In genomic region chr8:45774841-45775240, GRCm38 (mm10) we compare ENCODE assay signal across 34 mouse cellular contexts.
"Had no signal": no experiment of that assay in that cellular context is flagged by ENCODE, and none has a peak within 500 bp of the region (broad histone marks: within the 10 kb centered on the region; RNA-seq: fewer than 3 reads in every experiment).

No protein-coding gene starts in this region.

- H3K4me1 ChIP-seq: heart, embryonic 12.5 days; heart, embryonic 15.5 days; hindbrain, embryonic 10.5 days; hindbrain, embryonic 12.5 days; hindbrain, embryonic 15.5 days; intestine, embryonic 15.5 days; kidney, embryonic 15.5 days had no signal

- H3K4me3 ChIP-seq: heart, embryonic 12.5 days; heart, embryonic 13.5 days; heart, embryonic 15.5 days; hindbrain, embryonic 10.5 days; hindbrain, embryonic 12.5 days; hindbrain, embryonic 13.5 days; hindbrain, embryonic 15.5 days; intestine, embryonic 15.5 days; kidney, embryonic 15.5 days; layer of hippocampus, adult 2 months; left cerebral cortex, adult 2 months had no signal

- ATAC-seq: hindbrain, embryonic 16.5 days; hindbrain, postnatal 0 days; inflammation-experienced regulatory T-cells, adult 6 months; intestine, embryonic 15.5 days; intestine, embryonic 16.5 days; intestine, postnatal 0 days had no signal

- DNase-seq: heart, postnatal 10 days; heart, postnatal 14 days; heart, postnatal 36 days; heart, postnatal 4 days; kidney, adult 11 months; kidney, adult 18-20 months; kidney, adult 2 months; kidney, adult 8-10 months; kidney, adult 9 months; kidney, postnatal 10 days; kidney, postnatal 14 days; kidney, postnatal 25 days; kidney, postnatal 36 days; kidney, postnatal 4 days; layer of hippocampus, adult 9-11 months; layer of hippocampus, postnatal 36 days had no signal

- H3K27ac ChIP-seq: heart, embryonic 13.5 days; heart, embryonic 15.5 days; hindbrain, embryonic 10.5 days; hindbrain, embryonic 12.5 days; hindbrain, embryonic 13.5 days; hindbrain, embryonic 14.5 days; hindbrain, embryonic 15.5 days; hindbrain, postnatal 0 days; intestine, embryonic 15.5 days; kidney, embryonic 15.5 days; kidney, postnatal 0 days; layer of hippocampus, adult 2 months; left cerebral cortex, adult 2 months had no signal

- H3K27me3 ChIP-seq: heart, embryonic 12.5 days; heart, embryonic 13.5 days; heart, embryonic 15.5 days; hindbrain, embryonic 12.5 days; hindbrain, embryonic 13.5 days; hindbrain, embryonic 15.5 days; intestine, embryonic 15.5 days; kidney, embryonic 15.5 days had no signal
